Mouse (Mus musculus): ENCODE data around the gene Slc5a4b. TPM values are rescaled to one million over a fixed set of nuclear protein-coding genes. Genes with fewer than 3 reads are reported as not detected.

The Slc5a4b gene
- polyA plus RNA-seq, 2 experiments = not detected

DNA sequence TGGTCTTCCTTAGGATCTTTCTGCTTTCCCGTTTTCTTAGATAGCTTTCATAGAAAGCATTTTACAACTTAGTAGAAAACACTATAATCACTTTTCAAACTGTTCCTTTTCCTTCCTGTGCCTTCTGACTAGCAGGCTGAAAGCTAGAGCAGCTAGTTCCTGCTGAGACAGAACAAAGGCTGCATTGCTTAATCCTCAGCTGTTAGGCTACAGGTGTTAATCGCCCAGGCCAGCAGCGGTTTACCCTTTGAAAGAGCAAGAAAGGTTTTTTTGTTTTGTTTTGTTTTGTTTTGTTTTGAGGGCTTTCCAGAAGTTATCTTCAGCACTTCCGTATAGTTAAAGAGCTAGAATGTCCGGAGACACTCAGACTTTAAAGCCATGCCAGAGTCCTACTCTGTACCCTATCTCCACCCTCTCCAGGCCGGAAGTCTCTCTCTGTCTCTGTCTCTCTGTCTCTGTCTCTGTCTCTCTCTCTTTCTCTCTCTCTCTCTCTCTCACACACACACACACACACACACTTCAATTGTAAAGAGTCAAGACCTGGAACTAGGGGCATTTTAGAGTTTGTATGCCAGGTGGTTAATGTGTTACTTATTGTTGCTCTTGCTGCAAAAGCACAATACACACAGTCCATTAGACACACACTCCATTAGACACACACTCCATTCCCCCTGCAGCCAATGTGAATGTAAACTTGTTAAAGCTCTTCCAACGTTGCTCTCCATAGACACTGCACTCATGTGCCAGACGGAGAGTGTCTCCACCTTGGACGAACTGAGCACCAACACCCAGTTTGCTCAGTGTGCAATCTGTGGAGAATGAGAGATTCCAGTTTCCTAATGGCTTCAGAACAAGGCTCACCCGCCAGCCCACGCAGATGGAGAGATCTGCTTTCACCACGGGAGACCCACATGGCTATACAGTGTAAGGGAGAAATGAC lies 42.8 kb downstream of the Slc5a4b start:
- Histone ChIP-seq H3K9ac (ENCODE audit: low read depth, low read length, severe bottlenecking) (no peak overlapping the region), H3K9me3 (ENCODE audit: control insufficient read depth, low read length) (no peaks in the 10 kb centered on the region), H3K27ac (replicated peaks; ENCODE audit: low read depth, low read length) (no peak overlapping the region), H3K4me2 (replicated peaks; ENCODE audit: low read depth, low read length, severe bottlenecking) (no peak overlapping the region), H3K4me3 (replicated peaks; ENCODE audit: low read length) (no peak overlapping the region), H3K27me3 (ENCODE audit: control insufficient read depth, insufficient read depth, low read length) (no peaks in the 10 kb centered on the region), H3K36me3 (ENCODE audit: control insufficient read depth, insufficient read depth, low read length) (no peaks in the 10 kb centered on the region), H3K4me1 (ENCODE audit: control insufficient read depth, insufficient read depth, low read length) (no peaks in the 10 kb centered on the region)
- 38% methylated on average over 12 of the region's 12 CpGs for WGBS
- ATAC-seq (ENCODE audit: low FRiP score, low read depth) (no peak), DNase-seq (ENCODE audit: low spot score) (no peak)
- TF ChIP-seq POLR2A (IDR thresholded peaks at IDR 0.05; ENCODE audit: borderline replicate concordance, extremely low read depth, insufficient read depth, insufficient read length) = no peak

DNA sequence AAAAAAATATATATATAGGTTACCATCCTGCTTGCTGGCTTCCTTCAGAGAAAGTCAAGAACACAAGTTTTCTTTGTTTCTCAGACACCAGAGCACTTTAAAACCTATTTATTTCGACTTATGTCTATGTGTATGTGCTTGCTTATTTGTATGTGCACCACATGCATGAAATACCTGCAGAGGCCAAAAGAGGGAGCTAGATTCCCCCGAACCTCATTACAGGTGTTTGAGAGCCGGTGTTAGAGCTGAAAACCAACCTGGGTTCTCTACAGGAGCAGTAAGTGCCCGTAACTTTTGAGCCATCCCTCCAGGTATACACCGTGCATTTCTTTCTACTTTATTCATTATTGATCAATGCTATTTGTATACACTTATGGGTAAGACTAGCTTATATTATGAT lies 48.3 kb downstream of the Slc5a4b start:
- Histone ChIP-seq H3K36me3 (ENCODE audit: control insufficient read depth, insufficient read depth, low read length) (no peaks in the 10 kb centered on the region), H3K4me2 (replicated peaks; ENCODE audit: low read depth, low read length, severe bottlenecking) (no peak overlapping the region), H3K9me3 (ENCODE audit: control insufficient read depth, low read length) (no peaks in the 10 kb centered on the region), H3K27ac (replicated peaks; ENCODE audit: low read depth, low read length) (no peak overlapping the region), H3K4me1 (ENCODE audit: control insufficient read depth, insufficient read depth, low read length) (no peaks in the 10 kb centered on the region), H3K27me3 (ENCODE audit: control insufficient read depth, insufficient read depth, low read length) (no peaks in the 10 kb centered on the region), H3K9ac (ENCODE audit: low read depth, low read length, severe bottlenecking) (no peak overlapping the region), H3K4me3 (replicated peaks; ENCODE audit: low read length) (no peak overlapping the region)
- no peak for ATAC-seq (ENCODE audit: low FRiP score, low read depth)
- DNase-seq (ENCODE audit: low spot score) = no peak
- no peak for TF ChIP-seq POLR2A (IDR thresholded peaks at IDR 0.05; ENCODE audit: borderline replicate concordance, extremely low read depth, insufficient read depth, insufficient read length)
- 92% methylated on average over 5 of the region's 5 CpGs for WGBS

DNA sequence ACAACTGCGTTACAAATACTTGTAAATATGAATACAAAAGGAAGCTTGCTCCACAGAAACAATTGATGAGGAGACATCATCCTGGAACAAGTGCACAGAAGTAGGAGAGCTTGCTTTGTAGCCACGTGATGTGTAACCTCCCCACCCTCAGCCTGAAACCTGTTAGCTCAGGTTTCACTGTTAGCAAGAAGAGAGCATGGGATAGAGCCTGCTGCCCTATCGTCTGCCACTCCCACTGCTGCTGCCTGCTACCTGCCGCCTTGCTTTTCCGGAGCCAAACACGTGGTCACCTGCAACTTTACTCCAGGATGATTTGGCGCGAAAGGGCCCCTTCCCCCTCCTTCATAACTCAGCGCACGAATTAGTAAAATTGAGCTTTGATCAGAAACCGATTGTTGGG lies 58.9 kb downstream of the Slc5a4b start:
- Histone ChIP-seq H3K4me3 (replicated peaks; ENCODE audit: low read length) (no peak overlapping the region), H3K4me1 (ENCODE audit: control insufficient read depth, insufficient read depth, low read length) (no peaks in the 10 kb centered on the region), H3K9ac (ENCODE audit: low read depth, low read length, severe bottlenecking) (no peak overlapping the region), H3K36me3 (ENCODE audit: control insufficient read depth, insufficient read depth, low read length) (no peaks in the 10 kb centered on the region), H3K4me2 (replicated peaks; ENCODE audit: low read depth, low read length, severe bottlenecking) (no peak overlapping the region), H3K27ac (replicated peaks; ENCODE audit: low read depth, low read length) (no peak overlapping the region), H3K27me3 (ENCODE audit: control insufficient read depth, insufficient read depth, low read length) (no peaks in the 10 kb centered on the region), H3K9me3 (ENCODE audit: control insufficient read depth, low read length) (no peaks in the 10 kb centered on the region)
- ATAC-seq (ENCODE audit: low FRiP score, low read depth) (no peak), DNase-seq (ENCODE audit: low spot score) (no peak)
- no peak for TF ChIP-seq POLR2A (IDR thresholded peaks at IDR 0.05; ENCODE audit: borderline replicate concordance, extremely low read depth, insufficient read depth, insufficient read length)
- WGBS = 76% methylated on average over 11 of the region's 11 CpGs

DNA sequence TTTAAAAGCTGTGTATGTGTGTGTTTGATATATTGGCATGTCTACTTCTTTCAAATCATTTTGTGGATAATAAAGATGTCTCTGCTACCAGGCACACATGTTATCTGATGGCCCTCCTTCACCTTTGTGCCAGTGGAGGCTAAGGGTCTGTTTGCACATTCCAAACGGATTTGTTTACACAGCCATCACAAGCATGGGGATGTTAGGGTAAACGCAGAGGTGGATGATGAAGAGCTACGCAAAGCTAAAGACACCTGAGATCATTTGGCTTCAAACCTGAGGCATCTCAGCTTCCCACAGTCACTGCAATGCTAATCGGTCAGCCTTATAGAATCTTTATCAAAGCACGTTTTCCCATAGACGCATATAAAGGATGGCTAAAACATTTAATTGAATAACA lies 61.8 kb downstream of the Slc5a4b start:
- Histone ChIP-seq H3K36me3 (ENCODE audit: control insufficient read depth, insufficient read depth, low read length) (0 out of 2 replicates have a peak, but pooled peaks cover under 1% of the 10 kb centered on the region), H3K27ac (replicated peaks; ENCODE audit: low read depth, low read length) (no peak overlapping the region), H3K9ac (ENCODE audit: low read depth, low read length, severe bottlenecking) (no peak overlapping the region), H3K4me2 (replicated peaks; ENCODE audit: low read depth, low read length, severe bottlenecking) (no peak overlapping the region), H3K9me3 (ENCODE audit: control insufficient read depth, low read length) (no peaks in the 10 kb centered on the region), H3K4me1 (ENCODE audit: control insufficient read depth, insufficient read depth, low read length) (no peaks in the 10 kb centered on the region), H3K27me3 (ENCODE audit: control insufficient read depth, insufficient read depth, low read length) (no peaks in the 10 kb centered on the region), H3K4me3 (replicated peaks; ENCODE audit: low read length) (no peak overlapping the region)
- no peak for TF ChIP-seq POLR2A (IDR thresholded peaks at IDR 0.05; ENCODE audit: borderline replicate concordance, extremely low read depth, insufficient read depth, insufficient read length)
- DNase-seq (ENCODE audit: low spot score) (no peak), ATAC-seq (ENCODE audit: low FRiP score, low read depth) (no peak)
- WGBS = 48% methylated on average over 6 of the region's 6 CpGs

DNA sequence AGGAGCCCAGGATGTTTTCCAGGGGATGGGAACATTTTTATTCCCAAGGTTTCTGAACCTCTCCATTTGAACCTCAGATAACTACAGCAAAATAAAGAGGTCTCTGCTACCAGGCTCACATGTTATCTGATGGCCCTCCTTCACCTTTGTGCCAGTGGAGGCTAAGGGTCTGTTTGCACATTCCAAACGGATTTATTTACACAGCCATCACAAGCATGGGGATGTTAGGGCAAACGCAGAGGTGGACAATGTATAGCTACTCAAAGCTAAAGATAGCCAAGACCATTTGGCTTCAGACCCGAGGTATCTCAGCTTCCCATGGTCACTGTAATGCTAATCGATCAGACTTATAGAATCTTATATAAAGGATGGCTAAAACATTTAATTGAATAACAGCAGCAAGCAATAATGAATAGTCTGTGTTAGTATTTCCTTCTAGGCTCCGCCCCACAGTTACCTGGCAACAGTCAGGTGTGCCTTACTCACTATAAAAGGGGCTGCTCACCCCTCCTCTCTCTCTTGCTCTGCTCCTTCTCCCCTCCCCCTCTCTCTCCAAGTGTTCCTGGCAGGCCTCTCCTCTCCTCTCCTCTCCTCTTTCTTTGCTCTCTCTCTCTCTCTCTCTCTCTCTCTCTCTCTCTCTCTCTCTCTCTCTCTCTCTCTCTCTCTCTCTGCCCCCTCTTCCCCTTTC lies 63.4 kb downstream of the Slc5a4b start:
- Histone ChIP-seq H3K27ac (replicated peaks; ENCODE audit: low read depth, low read length) (no peak overlapping the region), H3K9me3 (ENCODE audit: control insufficient read depth, low read length) (no peaks in the 10 kb centered on the region), H3K36me3 (ENCODE audit: control insufficient read depth, insufficient read depth, low read length) (0 out of 2 replicates have a peak, but pooled peaks cover 6% of the 10 kb centered on the region), H3K9ac (ENCODE audit: low read depth, low read length, severe bottlenecking) (no peak overlapping the region), H3K4me2 (replicated peaks; ENCODE audit: low read depth, low read length, severe bottlenecking) (no peak overlapping the region), H3K4me3 (replicated peaks; ENCODE audit: low read length) (no peak overlapping the region), H3K4me1 (ENCODE audit: control insufficient read depth, insufficient read depth, low read length) (no peaks in the 10 kb centered on the region), H3K27me3 (ENCODE audit: control insufficient read depth, insufficient read depth, low read length) (no peaks in the 10 kb centered on the region)
- ATAC-seq (ENCODE audit: low FRiP score, low read depth) (no peak), DNase-seq (ENCODE audit: low spot score) (no peak)
- no peak for TF ChIP-seq POLR2A (IDR thresholded peaks at IDR 0.05; ENCODE audit: borderline replicate concordance, extremely low read depth, insufficient read depth, insufficient read length)
- WGBS = 47% methylated on average over 5 of the region's 5 CpGs

Data from limb, embryonic 14.5 days (tissue).